Mouse (Mus musculus) liver, embryonic 16.5 days (tissue): Measurements from ENCODE around the gene Zfp503. TPM values are rescaled to one million over a fixed set of nuclear protein-coding genes. Genes with fewer than 3 reads are reported as not detected.

ENCODE experiments used
- ATAC-seq: fragments of 200-750 bp; cut with Nextera tagmentation; 2 replicates; pipeline ENCODE4 v1.8.0; 2017; ENCODE audit warnings: low read depth, mild to moderate bottlenecking, moderate number of reproducible peaks, moderate library complexity
- H3K27ac ChIP-seq: fragments of 300-500 bp; sonication (generic); 2 replicates; pipeline ENCODE4 v1.5.1; 2014; ENCODE audit warnings: mild to moderate bottlenecking, low read length
- H3K27me3 ChIP-seq: fragments of 300-500 bp; sonication (generic); 2 replicates; pipeline ENCODE4 v1.6.1; 2014; ENCODE audit warnings: low read depth, low read length, mixed read lengths; ENCODE audit not compliant: control insufficient read depth, insufficient read depth
- H3K36me3 ChIP-seq: fragments of 300-500 bp; sonication (generic); 2 replicates; pipeline ENCODE4 v1.6.1; 2014; ENCODE audit warnings: mild to moderate bottlenecking; ENCODE audit not compliant: control insufficient read depth, insufficient read depth
- H3K4me1 ChIP-seq: fragments of 300-500 bp; sonication (generic); 2 replicates; pipeline ENCODE4 v1.6.1; 2014; ENCODE audit warnings: low read depth, low read length, mixed read lengths; ENCODE audit not compliant: control insufficient read depth
- H3K4me2 ChIP-seq: fragments of 300-500 bp; sonication (generic); 2 replicates; pipeline ENCODE4 v1.6.1; 2014; ENCODE audit warnings: low read depth, low read length, mixed read lengths
- H3K4me3 ChIP-seq: fragments of 300-500 bp; sonication (generic); 2 replicates; pipeline ENCODE4 v1.5.1; 2014; ENCODE audit warnings: low read depth, mild to moderate bottlenecking, low read length
- H3K9ac ChIP-seq: fragments of 300-500 bp; sonication (generic); 2 replicates; pipeline ENCODE4 v1.6.1; 2014; ENCODE audit warnings: low read depth, low read length
- H3K9me3 ChIP-seq: fragments of 300-500 bp; sonication (generic); replicated peaks from 2 replicates; pipeline ENCODE4 v1.6.1; 2016; ENCODE audit warnings: low read length; ENCODE audit not compliant: control insufficient read depth
- WGBS: fragments of 180-500 bp; shearing (Covaris S2); extraction: QIAGEN DNeasy Blood & Tissue Kit; methylation state at CpG from one replicate; pipeline ENCODE4 v1.1.7; 2014; ENCODE audit not compliant: insufficient replicate concordance; 5-methylcytosine and 5-hydroxymethylcytosine counted together
- polyA plus RNA-seq: library from polyadenylated mRNA; unstranded; fragments of >200 nt; fragmentation: Nextera tagmentation; extraction: Ambion mirVana; gene quantifications from 2 replicates; pipeline ENCODE4 v1.2.1, GENCODE M21; 2015

The Zfp503 gene
- polyA plus RNA-seq, 1 experiment from 2014 or later, result 0.61 TPM

DNA sequence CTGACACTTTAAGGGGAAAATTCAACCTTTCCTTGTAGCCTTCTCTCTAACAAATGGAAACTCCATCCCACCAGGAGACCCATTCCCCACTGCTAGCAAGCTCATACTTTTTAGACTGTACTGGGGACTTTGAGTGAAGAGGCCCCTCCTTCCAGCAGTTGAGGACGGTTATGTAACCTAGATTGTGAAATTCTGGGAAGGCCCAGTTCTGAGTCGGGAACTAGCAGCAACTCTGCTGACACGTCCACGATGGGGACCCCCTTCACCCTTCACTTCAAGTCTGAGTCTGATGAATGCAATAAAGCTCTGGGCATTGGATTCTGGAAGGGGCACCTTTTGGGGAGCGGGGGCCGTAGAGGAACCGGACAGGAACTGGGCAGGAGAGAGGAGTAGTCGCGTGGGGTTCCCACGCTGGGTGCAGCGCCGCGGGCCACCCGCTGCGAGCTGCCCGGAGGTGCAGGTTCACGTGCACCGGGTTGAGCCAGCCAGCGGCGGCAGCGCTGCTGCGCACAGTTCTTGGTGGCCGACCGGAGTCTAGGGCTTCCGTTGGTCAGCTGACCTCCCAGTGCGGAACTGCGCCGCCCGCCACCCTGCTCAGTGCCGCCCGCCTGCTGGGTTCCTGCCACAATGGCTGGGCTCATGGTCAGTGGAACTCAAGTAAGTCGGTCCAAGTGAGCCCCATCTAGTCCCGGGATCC lies 30.0 kb upstream of the Zfp503 start, which contains the start of gene Lrmda:
Gene Lrmda, plus strand, starts transcription at position 461 of the 697 bp plus-strand sequence.
- Histone ChIP-seq H3K4me1 (peaks cover 3% of the 10 kb centered on the region), H3K36me3 (no peaks in the 10 kb centered on the region), H3K9ac (peak within 1 kb of the TSS; percentile 59), H3K27me3 (no peaks in the 10 kb centered on the region), H3K4me2 (peak within 1 kb of the TSS; percentile 72), H3K9me3 (no peaks in the 10 kb centered on the region), H3K27ac (peak within 1 kb of the TSS; percentile 62), H3K4me3 (peak within 1 kb of the TSS; percentile 52)
- ATAC-seq, result peak; percentile 83
- WGBS, result 0% methylated on average over 33 of the region's 33 CpGs

DNA sequence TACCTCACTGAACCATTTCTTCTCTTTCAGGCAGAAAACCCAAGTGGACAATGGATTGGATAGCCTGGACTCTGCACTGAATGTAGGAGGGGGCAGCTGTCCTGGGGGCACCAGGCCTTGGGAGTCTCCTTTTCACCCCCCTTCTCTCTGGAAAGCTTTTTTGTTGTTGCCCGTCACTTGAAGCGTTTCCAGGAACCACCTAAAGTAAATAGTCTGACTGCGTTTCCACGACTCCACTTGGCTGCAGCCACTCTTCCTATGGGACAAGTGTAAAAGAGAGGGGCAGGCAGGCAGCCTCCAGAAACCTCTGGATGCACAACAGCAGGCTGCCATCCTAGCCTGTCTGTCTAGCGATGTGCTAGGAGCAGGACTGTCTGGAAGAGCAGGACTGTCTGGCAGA lies 27.6 kb upstream of the Zfp503 start:
- Histone ChIP-seq H3K27me3 (no peaks in the 10 kb centered on the region), H3K4me2 (no peak overlapping the region), H3K9ac (no peak overlapping the region), H3K4me3 (no peak overlapping the region), H3K36me3 (no peaks in the 10 kb centered on the region), H3K4me1 (peaks cover 3% of the 10 kb centered on the region), H3K27ac (no peak overlapping the region), H3K9me3 (no peaks in the 10 kb centered on the region)
- ATAC-seq, result no peak
- 54% methylated on average over 5 of the region's 5 CpGs for WGBS

DNA sequence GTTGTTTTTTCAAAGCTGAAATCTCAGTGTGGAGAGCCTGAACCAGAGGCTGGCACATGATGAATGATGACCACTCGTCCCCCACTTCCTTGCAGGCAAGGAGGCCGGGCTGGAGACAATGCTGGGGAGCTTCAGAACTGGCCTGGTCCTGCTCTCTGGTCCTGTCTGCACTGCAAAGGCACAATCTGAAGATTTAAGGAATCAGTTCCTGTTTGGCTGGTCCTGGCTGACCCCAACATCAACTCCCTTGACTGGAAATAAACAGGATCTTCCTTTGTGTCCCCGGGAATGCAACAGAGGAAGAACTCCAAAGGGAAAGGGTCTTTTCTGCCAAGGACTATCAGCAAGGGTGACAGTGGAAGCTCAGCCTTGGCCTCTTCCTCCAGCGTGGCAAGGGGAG lies 25.4 kb upstream of the Zfp503 start:
- Histone ChIP-seq H3K9ac (no peak overlapping the region), H3K27me3 (no peaks in the 10 kb centered on the region), H3K27ac (no peak overlapping the region), H3K9me3 (no peaks in the 10 kb centered on the region), H3K4me2 (no peak overlapping the region), H3K4me3 (no peak overlapping the region), H3K4me1 (peaks cover 3% of the 10 kb centered on the region; the same call in 1 of the 2 replicates), H3K36me3 (no peaks in the 10 kb centered on the region)
- WGBS, result 31% methylated on average over 4 of the region's 4 CpGs
- peak; percentile 37 for ATAC-seq

DNA sequence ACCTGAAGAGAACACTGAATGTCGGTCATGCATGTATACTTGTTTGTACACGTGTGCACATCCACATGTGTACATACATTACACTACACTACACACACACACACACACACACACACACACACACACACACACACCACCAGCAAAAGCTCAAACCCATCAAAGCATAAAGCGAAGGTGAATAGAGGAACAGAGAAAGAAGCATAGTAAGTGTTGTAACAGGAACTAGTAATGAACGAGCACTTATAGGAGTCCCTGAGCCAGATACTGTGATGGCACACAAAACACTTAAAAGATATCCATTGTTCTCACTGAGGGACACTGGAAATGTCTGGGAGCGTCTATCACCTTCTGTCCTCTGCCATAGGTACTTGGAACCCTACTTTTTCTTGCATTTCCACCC lies 24.9 kb upstream of the Zfp503 start:
- 50% methylated on average over 5 of the region's 5 CpGs for WGBS

DNA sequence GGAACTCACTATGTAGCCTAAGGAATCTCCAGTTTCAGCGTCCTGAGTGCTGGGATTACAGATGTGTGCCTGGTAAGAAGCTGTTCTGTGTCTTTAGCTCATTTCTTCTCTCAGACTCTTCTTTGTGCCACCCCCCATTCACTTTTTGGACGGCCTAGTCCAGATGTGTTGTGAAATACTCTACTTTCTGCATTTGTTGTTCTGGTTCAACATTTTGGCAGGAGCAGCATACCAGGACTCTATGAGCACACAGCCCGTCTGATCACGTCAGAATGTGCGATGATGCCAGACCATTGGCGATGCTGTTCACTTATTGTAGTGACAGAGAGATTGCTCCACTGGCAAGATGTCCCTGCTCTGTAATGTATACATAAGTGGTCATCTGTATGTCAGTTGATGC lies 17.6 kb upstream of the Zfp503 start:
- Histone ChIP-seq H3K9me3 (no peaks in the 10 kb centered on the region), H3K36me3 (no peaks in the 10 kb centered on the region), H3K9ac (no peak overlapping the region), H3K27me3 (no peaks in the 10 kb centered on the region), H3K4me1 (no peaks in the 10 kb centered on the region; the same call in 1 of the 2 replicates), H3K27ac (no peak overlapping the region), H3K4me2 (no peak overlapping the region), H3K4me3 (no peak overlapping the region)
- ATAC-seq, result no peak
- WGBS, result 68% methylated on average over 6 of the region's 6 CpGs

More for the DNA sequence above, 24.9 kb upstream of the Zfp503 start:
- H3K27ac ChIP-seq, result no peak overlapping the region
- H3K4me2 ChIP-seq, result no peak overlapping the region
- H3K9ac ChIP-seq, result no peak overlapping the region
- no peak for ATAC-seq
- H3K36me3 ChIP-seq, result no peaks in the 10 kb centered on the region
- no peaks in the 10 kb centered on the region for H3K9me3 ChIP-seq
- no peak overlapping the region for H3K4me3 ChIP-seq
- peaks cover 3% of the 10 kb centered on the region; the same call in 1 of the 2 replicates for H3K4me1 ChIP-seq
- H3K27me3 ChIP-seq, result no peaks in the 10 kb centered on the region

DNA sequence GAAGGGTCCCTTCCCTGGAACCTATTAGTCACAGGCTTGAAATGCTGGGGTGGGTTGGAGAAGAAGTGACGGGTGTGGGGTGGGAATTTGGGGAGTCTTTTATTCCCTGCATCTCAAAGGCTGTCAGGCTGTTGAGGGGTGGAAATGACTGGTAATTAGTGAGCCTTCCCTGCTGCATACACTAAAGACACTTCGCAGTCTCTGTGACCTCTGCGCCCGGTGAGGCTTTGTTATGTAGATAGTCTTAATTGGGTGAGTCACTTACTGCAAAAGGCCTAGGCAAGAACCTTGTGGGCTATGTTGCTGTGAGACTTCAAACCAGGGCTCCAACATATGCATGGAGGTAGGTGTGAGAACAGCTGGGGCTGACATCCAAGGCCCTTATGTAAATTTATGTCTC lies 15.5 kb upstream of the Zfp503 start:
- Histone ChIP-seq H3K9me3 (no peaks in the 10 kb centered on the region), H3K4me1 (no peaks in the 10 kb centered on the region; the same call in 1 of the 2 replicates), H3K4me3 (no peak overlapping the region), H3K4me2 (no peak overlapping the region), H3K9ac (no peak overlapping the region), H3K36me3 (no peaks in the 10 kb centered on the region), H3K27ac (no peak overlapping the region), H3K27me3 (no peaks in the 10 kb centered on the region)
- no peak for ATAC-seq
- WGBS, result 63% methylated on average over 4 of the region's 4 CpGs

DNA sequence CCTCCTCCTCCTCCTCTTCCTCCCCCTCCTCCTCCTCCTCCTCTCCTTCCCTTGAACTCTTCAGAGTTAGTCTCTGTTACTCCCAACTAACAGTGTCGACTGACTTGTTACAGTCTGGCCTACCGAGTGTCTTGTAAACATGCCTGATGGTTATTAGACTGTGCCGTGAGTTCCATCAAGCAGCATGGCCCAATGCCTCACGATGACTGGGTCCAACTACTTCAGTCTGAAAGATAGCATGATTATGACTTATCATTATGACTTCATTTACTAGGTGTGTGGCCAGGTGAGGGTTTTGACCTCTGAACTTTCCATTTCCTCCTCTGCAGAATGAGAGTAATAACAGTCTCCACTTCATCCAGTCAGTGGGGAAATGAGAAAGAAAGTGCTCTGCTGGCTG lies 14.2 kb upstream of the Zfp503 start:
- Histone ChIP-seq H3K4me2 (no peak overlapping the region), H3K9me3 (no peaks in the 10 kb centered on the region), H3K4me3 (no peak overlapping the region), H3K36me3 (no peaks in the 10 kb centered on the region), H3K27me3 (no peaks in the 10 kb centered on the region), H3K4me1 (no peaks in the 10 kb centered on the region; the same call in 1 of the 2 replicates), H3K9ac (no peak overlapping the region), H3K27ac (no peak overlapping the region)
- no peak for ATAC-seq
- 59% methylated on average over 4 of the region's 4 CpGs for WGBS

DNA sequence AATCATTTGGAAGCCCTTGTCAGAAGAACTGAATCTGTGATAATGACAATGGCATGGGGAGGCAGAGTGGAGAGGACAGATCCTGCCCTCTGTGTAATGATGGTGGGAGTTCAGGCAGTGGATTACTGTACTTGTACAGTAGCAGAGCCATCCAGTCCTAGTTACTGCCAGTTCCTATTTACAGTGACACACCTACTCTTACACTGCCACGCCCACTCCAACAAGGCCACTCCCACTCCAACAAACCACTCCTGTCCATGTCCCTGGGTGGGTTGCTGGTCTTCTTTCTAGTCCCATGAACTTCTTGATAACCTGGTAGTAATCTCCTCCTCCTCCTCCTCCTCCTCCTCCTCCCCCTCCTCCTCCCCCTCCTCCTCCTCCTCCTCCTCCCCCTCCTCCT lies 13.8 kb upstream of the Zfp503 start:
- WGBS, result 40% methylated on average over 1 of the region's 1 CpGs
- no peaks in the 10 kb centered on the region for H3K27me3 ChIP-seq
- H3K36me3 ChIP-seq, result no peaks in the 10 kb centered on the region
- no peak overlapping the region for H3K27ac ChIP-seq
- H3K9ac ChIP-seq, result no peak overlapping the region
- ATAC-seq, result no peak
- no peaks in the 10 kb centered on the region for H3K9me3 ChIP-seq
- H3K4me2 ChIP-seq, result no peak overlapping the region
- no peaks in the 10 kb centered on the region; the same call in 1 of the 2 replicates for H3K4me1 ChIP-seq
- H3K4me3 ChIP-seq, result no peak overlapping the region

DNA sequence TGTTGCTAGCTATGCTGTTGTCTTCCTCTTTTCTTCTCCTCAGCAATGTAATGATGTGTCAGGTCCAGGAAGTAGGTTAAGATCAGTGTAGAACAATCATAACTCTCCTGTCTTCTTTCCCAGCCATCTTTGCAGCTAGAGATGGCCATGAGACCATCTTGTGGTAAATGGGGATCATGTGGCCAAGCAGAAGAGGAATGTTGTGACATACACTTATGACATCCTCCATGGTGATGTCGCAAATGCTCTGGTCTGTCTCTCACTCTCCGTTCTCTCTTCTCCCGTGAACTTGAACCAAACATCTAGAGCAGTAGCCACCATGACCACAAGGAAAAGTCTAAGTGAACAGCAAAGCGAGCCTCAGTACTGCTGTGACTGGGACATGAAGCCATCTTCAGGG lies 10.2 kb upstream of the Zfp503 start:
- Histone ChIP-seq H3K27ac (no peak overlapping the region), H3K27me3 (peaks cover 19% of the 10 kb centered on the region), H3K4me3 (no peak overlapping the region), H3K4me2 (no peak overlapping the region), H3K36me3 (no peaks in the 10 kb centered on the region), H3K9ac (no peak overlapping the region), H3K4me1 (peaks cover 2% of the 10 kb centered on the region), H3K9me3 (no peaks in the 10 kb centered on the region)
- ATAC-seq, result no peak
- WGBS, result 60% methylated on average over 4 of the region's 4 CpGs
